Mouse (Mus musculus) forelimb bud, embryonic 11.5 days (tissue): Measurements from ENCODE around the gene Cars2.
"Not testable (repeated sequence)": the region's sequence is repeated elsewhere in the genome, so short reads cannot be mapped to it uniquely, and the experiment has no call there.

Experiments used
- DNase-seq: peaks from one replicate; pipeline ENCODE4 v3.0.0-alpha.2; 2012; ENCODE audit warnings: low read depth, low spot score

Cars2 gene

DNA sequence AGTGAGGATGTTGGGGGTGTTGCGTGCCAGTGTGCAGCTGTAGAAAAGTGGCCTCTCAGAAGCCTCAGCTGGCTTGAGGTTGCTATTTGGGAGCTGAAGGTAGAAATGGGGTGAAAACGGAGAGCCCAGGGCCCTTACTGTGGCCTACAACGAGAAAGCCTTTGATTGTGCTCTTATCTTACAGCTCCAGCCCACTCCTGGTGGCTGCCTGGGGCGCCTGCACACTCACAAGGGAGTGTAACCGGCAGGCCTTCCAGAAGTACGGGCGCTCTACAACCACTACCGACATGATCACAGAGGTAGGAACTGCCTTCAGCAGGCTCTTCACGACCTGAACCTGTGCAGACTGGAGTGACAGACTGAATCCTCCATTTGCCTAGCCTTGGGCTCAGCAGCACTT is 37.9 kb downstream of the Cars2 start:
- no peak for DNase-seq

- DNase-seq: no peak
Measured at GRCm38 (mm10) chr8:11510971-11511370, 39.6 kb downstream of the Cars2 start.

- DNase-seq: no peak
Measured at GRCm38 (mm10) chr8:11508880-11509279, 41.7 kb downstream of the Cars2 start.

- peak; percentile 71 for DNase-seq
Measured at GRCm38 (mm10) chr8:11506802-11507201, 43.8 kb downstream of the Cars2 start.

DNA sequence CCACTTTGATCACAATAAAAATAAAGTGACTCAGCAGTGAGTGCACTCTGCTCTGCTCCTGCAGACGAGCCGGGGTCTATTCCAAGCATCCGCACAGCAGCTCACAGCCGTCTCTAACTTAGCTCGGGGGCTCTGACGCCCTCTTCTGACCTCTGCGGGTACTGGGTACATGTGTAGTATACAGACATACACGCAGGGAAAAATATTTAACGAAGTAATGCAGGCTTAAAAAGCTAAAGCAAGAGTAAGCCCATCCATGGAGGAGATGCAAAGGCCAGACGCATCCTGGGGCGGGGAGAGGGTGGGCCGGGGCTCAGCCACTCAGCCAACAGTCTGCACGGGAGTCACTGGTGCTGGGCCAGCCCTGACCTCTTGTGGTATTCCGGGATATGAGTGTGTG is 44.5 kb downstream of the Cars2 start:
- no peak for DNase-seq

DNA sequence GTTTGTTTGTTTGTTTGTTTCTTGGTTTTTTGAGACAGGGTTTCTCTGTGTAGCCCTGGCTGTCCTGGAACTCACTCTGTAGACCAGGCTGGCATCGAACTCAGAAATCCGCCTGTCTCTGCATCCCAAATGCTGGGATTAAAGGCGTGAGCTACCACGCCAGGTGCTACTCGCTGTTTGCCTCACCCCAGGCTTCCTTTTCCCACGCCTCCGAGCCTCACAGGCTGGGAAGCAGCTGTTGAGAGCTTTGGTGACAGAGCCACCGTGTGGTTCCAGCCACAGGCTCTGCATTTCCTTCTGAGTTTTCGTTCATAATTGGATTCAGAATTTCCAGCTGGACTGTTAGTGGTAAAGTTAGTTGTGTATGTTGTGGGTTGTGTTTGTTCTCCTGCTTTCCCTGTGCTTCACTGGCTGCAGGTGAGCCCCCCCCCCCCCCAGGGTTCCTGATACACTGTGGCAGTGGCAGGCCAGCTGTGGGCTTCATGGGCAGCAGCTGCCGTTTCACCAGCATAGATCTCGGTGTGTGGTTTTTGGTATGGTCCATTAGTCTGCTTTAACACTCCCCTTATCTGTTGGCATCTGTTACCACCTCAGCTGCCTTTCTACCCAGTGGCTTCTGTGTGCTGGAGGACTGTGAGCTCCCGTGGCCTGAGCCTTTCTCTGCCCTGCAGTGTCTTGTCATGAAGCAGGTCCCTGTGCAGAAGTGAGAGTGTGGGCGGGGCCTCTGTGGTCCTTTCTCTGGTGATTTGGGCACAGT is 46.9 kb downstream of the Cars2 start:
- no peak for DNase-seq

- no peak for DNase-seq
Measured at GRCm38 (mm10) chr8:11498786-11499485, 51.6 kb downstream of the Cars2 start.

GRCm38 (mm10) chr8:11498281-11498680 is 52.3 kb downstream of the Cars2 start:
- no peak for DNase-seq

- peak; percentile 83 for DNase-seq
Measured at GRCm38 (mm10) chr8:11497017-11497990, 53.3 kb downstream of the Cars2 start, which contains the start of gene Naxd. Gene Naxd, plus strand, starts transcription at chr8:11497506.

GRCm38 (mm10) chr8:11492340-11492739 is 58.2 kb downstream of the Cars2 start:
- not testable (repeated sequence) for DNase-seq

- DNase-seq: no peak
Measured at GRCm38 (mm10) chr8:11487229-11487628, 63.4 kb downstream of the Cars2 start.

DNA sequence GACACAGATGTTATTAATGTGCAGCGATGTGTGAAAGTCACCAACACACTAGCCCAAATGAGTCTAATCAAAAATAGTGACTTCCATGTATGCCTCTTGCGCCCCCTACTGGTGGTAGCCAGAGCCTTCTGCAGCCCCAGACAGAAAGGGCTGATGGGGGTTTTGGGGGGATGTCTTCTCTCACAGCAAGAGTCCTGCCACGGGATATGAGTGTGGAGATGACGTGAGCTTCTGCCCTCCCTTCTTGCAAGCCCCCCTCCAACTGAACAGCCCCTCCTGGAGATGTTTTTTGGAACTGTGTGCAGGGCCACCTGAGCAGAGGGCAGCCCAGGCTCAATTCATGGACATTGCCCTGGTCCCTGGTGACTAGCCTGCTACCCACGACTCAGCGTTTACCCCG is 64.4 kb downstream of the Cars2 start:
- peak; percentile 71 for DNase-seq

DNA sequence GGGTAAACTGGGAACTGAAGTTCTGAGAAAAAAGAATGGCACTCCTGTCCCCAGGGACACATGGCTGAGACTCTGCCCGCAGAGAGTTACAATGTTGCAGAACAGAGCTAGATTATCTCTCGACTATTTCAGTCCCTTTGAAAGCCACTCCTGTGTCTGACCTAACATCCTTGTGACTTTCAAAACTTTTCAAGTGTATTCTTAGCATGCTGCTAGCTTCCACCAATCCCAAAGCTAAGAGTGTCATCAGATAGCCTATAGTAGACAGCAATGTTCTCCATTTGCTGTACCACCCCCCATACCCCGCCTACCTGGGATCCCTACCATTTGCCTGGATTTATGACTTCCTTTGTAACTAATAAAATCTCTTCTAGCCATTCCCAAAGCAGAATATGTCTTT is 68.0 kb downstream of the Cars2 start:
- no peak for DNase-seq

GRCm38 (mm10) chr8:11481876-11482275 is 68.7 kb downstream of the Cars2 start:
- DNase-seq: no peak

DNA sequence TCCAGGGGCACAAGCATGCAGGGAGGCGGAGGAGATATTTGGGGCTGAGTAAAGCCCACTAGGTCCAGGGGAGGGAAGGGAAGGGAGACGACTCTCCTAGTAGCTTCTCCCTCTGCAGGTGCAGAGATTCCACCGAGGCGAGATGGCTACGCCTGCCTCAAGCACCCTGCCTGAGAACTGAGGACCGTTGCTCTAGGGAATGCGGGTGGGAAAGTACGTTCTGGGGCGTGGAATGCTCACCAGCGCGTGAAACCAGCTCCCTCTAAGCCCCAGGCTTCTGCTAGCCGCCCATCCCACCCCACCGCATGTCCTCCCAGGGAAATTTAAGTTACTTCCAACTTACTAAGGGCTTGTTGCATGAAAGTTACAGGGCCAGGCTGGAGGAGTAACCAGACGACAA is 71.0 kb downstream of the Cars2 start:
- DNase-seq: no peak

GRCm38 (mm10) chr8:11478807-11479527 is 71.6 kb downstream of the Cars2 start:
- no peak for DNase-seq

GRCm38 (mm10) chr8:11477811-11478761 is 72.5 kb downstream of the Cars2 start, which contains the start of gene Rab20:
Gene Rab20, minus strand, starts transcription at chr8:11478710.
- no peak for DNase-seq

- DNase-seq: no peak
Measured at GRCm38 (mm10) chr8:11477178-11477553, 73.4 kb downstream of the Cars2 start.

- DNase-seq: peak; percentile 53
Measured at GRCm38 (mm10) chr8:11476338-11477177, 74.0 kb downstream of the Cars2 start.
